24 mouse cellular contexts compared by ENCODE assay signal in the genomic region with DNA sequence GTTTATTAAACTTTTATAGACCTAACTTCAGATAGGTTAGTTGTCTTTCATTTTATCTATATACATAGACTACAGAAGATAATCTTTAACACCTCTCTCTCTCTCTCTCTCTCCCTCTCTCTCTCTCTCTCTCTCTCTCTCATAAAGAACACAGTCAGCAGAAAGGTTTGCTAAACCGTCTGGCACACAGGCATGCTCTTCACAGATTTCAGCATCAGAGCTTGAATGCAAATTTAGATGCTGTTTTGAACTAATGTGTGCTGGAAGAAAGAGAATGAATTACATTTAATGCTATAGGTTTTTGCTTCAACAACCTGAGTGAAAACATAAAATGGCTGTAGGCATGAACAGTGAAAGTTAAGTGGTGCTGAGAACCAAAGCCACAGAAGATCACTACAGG.
"Had no signal": no experiment of that assay in that cellular context is flagged by ENCODE, and none has a peak within 500 bp of the region (broad histone marks: within the 10 kb centered on the region; RNA-seq: fewer than 3 reads in every experiment).

No protein-coding gene starts in this region.

- H3K4me3 ChIP-seq: heart, adult 2 months; heart, embryonic 13.5 days; heart, embryonic 15.5 days; hindbrain, embryonic 13.5 days; hindbrain, embryonic 15.5 days; kidney, embryonic 15.5 days; limb, embryonic 13.5 days; limb, embryonic 15.5 days; liver, embryonic 12.5 days had no signal

- DNase-seq: gastrocnemius, postnatal 14 days; gastrocnemius, postnatal 36 days; heart, adult 2 months; heart, postnatal 14 days; heart, postnatal 36 days; kidney, adult 11 months; kidney, adult 2 months; kidney, adult 9 months; kidney, postnatal 14 days; kidney, postnatal 36 days; layer of hippocampus, postnatal 36 days; left cerebral cortex, postnatal 4 days had no signal

- H3K27ac ChIP-seq: heart, adult 2 months; heart, embryonic 13.5 days; heart, embryonic 15.5 days; hindbrain, embryonic 13.5 days; hindbrain, embryonic 15.5 days; hindbrain, postnatal 0 days; kidney, embryonic 15.5 days; kidney, postnatal 0 days; limb, embryonic 13.5 days; limb, embryonic 15.5 days; liver, embryonic 12.5 days; liver, embryonic 14.5 days had no signal

- ATAC-seq: hindbrain, postnatal 0 days; intestine, embryonic 16.5 days; liver, embryonic 12.5 days had no signal
